Mouse (Mus musculus) lung, embryonic 15.5 days (tissue): ENCODE results near the gene Ect2. TPM values are rescaled to one million over a fixed set of nuclear protein-coding genes. Genes with fewer than 3 reads are reported as not detected.
A peak's percentile ranks its signal among the peaks of the same experiment; 100 is the strongest.

Source experiments
- ATAC-seq: fragments of 200-750 bp; cut with Nextera tagmentation; 2 replicates; pipeline ENCODE4 v1.8.0; 2017; ENCODE audit warnings: moderate number of reproducible peaks, borderline replicate concordance; ENCODE audit not compliant: low FRiP score, low TSS enrichment; ENCODE audit errors: extremely low read depth
- H3K27ac ChIP-seq: fragments of 300-500 bp; sonication (generic); 2 replicates; pipeline ENCODE4 v1.5.1; 2015; ENCODE audit warnings: moderate library complexity, mild to moderate bottlenecking, inconsistent platforms
- H3K27me3 ChIP-seq: fragments of 300-500 bp; sonication (generic); 2 replicates; pipeline ENCODE4 v1.6.1; 2015; ENCODE audit warnings: inconsistent platforms
- H3K36me3 ChIP-seq: fragments of 300-500 bp; sonication (generic); 2 replicates; pipeline ENCODE4 v1.6.1; 2015; ENCODE audit warnings: inconsistent platforms
- H3K4me1 ChIP-seq: fragments of 300-500 bp; sonication (generic); 2 replicates; pipeline ENCODE4 v1.6.1; 2015; ENCODE audit warnings: inconsistent platforms
- H3K4me2 ChIP-seq: fragments of 300-500 bp; sonication (generic); 2 replicates; pipeline ENCODE4 v1.6.1; 2015; ENCODE audit warnings: inconsistent platforms, mild to moderate bottlenecking, moderate library complexity
- H3K4me3 ChIP-seq: fragments of 300-500 bp; sonication (generic); 2 replicates; pipeline ENCODE4 v1.5.1; 2015; ENCODE audit warnings: mild to moderate bottlenecking, inconsistent platforms
- H3K9ac ChIP-seq: fragments of 300-500 bp; sonication (generic); 2 replicates; pipeline ENCODE4 v1.6.1; 2015; ENCODE audit warnings: inconsistent platforms
- H3K9me3 ChIP-seq: fragments of 300-500 bp; sonication (generic); 2 replicates; pipeline ENCODE4 v1.6.1; 2016; ENCODE audit warnings: inconsistent platforms
- WGBS: fragments of 180-500 bp; shearing (Covaris S2); methylation state at CpG from one replicate; pipeline ENCODE4 v1.1.7; 2015; 5-methylcytosine and 5-hydroxymethylcytosine counted together
- polyA plus RNA-seq: library from polyadenylated mRNA; unstranded; fragments of >200 nt; fragmentation: Nextera tagmentation; extraction: Ambion mirVana; gene quantifications from 2 replicates; pipeline ENCODE4 v1.2.1, GENCODE M21; 2015

The Ect2 gene
- polyA plus RNA-seq, 1 experiment from 2014 or later = 69.0 TPM

GRCm38 (mm10) chr3:27102965-27103364, 50.7 kb downstream of the Ect2 start:
- ATAC-seq = peak; percentile 49; the same call in 1 of the 2 replicates
- WGBS = 59% methylated on average over 6 of the region's 6 CpGs
- Histone ChIP-seq H3K36me3 (peaks cover 55% of the 10 kb centered on the region), H3K4me2 (no peak overlapping the region), H3K27me3 (no peaks in the 10 kb centered on the region), H3K4me1 (no peaks in the 10 kb centered on the region), H3K9ac (no peak overlapping the region), H3K9me3 (no peaks in the 10 kb centered on the region), H3K27ac (peak overlapping the region; percentile 35), H3K4me3 (no peak overlapping the region)

DNA sequence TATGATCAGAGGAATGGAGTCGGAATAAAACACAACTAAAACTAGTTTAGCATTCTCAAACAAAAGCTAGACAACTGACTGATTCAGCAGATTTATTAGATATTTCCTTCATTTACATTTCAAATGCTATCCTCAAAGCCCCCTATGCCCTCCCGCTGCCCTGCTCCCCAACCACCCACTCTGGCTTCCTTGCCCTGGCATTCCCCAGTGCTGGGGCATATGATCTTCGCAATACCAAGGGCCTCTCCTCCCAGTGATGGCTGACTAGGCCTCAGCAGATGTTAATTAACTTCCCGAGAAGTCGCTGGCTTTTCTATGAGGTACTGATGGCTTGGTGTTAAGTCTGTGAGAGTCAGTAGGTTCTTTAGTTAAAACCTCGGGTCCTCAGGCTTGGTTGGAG, 55.0 kb downstream of the Ect2 start:
- H3K9me3 ChIP-seq = no peaks in the 10 kb centered on the region
- H3K27me3 ChIP-seq = no peaks in the 10 kb centered on the region
- no peak overlapping the region for H3K27ac ChIP-seq
- no peak overlapping the region for H3K4me3 ChIP-seq
- ATAC-seq = no peak
- H3K36me3 ChIP-seq = peaks cover 55% of the 10 kb centered on the region
- H3K4me1 ChIP-seq = no peaks in the 10 kb centered on the region
- WGBS = 90% methylated on average over 6 of the region's 6 CpGs
- no peak overlapping the region for H3K4me2 ChIP-seq
- H3K9ac ChIP-seq = no peak overlapping the region

- Histone ChIP-seq H3K4me3 (no peak overlapping the region), H3K9me3 (no peaks in the 10 kb centered on the region), H3K9ac (no peak overlapping the region), H3K4me2 (no peak overlapping the region), H3K27me3 (no peaks in the 10 kb centered on the region), H3K36me3 (peaks cover 6% of the 10 kb centered on the region), H3K4me1 (no peaks in the 10 kb centered on the region), H3K27ac (no peak overlapping the region)
- WGBS = 94% methylated on average over 6 of the region's 6 CpGs
- ATAC-seq = no peak
These were observed 67.5 kb downstream of the Ect2 start for GRCm38 (mm10) chr3:27086221-27086620.

- WGBS = 79% methylated on average over 13 of the region's 13 CpGs
- no peaks in the 10 kb centered on the region for H3K4me1 ChIP-seq
- H3K9me3 ChIP-seq = no peaks in the 10 kb centered on the region
- no peak overlapping the region for H3K4me3 ChIP-seq
- H3K27ac ChIP-seq = no peak overlapping the region
- H3K9ac ChIP-seq = no peak overlapping the region
- H3K27me3 ChIP-seq = no peaks in the 10 kb centered on the region
- no peak for ATAC-seq
- no peaks in the 10 kb centered on the region for H3K36me3 ChIP-seq
- no peak overlapping the region for H3K4me2 ChIP-seq
These were observed 72.2 kb downstream of the Ect2 start for GRCm38 (mm10) chr3:27081229-27082060.

DNA sequence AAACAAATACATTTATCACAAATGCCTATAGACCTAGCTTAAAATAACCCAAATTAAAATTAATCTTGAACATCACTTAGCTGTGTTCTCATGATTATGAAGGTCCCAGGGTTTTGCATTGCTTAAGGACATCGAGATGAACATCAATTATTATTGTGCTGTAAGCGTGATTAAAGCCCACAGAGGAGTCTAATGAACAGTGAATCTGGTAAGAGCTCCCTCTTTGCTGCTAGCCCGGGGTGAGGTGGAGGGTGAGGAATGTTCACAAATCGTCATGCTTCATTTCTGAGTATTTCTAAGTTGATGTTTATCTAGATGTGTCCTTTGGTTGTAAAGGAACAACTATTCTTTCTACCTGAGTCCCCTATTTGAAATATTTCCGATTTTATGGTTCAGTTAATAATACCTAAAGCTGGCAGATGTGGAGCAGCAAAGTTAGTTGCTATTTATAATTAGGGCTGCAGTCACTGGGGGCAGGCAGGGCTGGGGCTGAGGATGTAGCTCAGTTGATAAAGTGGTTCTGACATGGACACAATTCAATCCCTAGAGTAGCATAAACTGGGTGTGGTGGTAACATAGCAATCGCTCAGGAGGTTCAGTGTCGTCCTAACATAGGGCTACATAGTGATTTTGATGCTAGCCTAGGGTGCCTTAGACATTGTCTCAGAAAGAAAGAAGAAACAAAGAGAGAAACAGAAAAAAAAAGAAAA, 73.5 kb downstream of the Ect2 start:
- no peaks in the 10 kb centered on the region for H3K9me3 ChIP-seq

DNA sequence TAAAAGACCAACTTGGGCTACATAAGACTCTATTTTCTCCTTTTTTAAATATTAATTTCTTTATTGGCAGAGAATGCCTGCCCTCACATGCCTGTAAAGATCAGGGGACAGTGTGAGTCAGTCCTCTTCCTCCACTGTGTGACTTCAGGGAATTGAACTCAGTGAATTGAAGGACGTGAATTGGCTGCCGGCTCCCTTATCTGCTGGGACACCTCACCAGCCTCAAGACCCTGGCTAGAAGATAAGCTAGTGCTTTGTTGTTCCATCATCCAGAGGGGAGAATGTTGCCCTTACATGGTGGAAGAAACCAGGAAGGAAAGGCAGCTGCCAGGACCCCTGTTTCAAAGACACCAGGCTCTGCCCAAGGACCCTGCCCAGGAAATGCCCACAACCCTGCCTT, 79.8 kb downstream of the Ect2 start:
- Histone ChIP-seq H3K4me1 (no peaks in the 10 kb centered on the region), H3K9me3 (no peaks in the 10 kb centered on the region), H3K4me3 (no peak overlapping the region), H3K27me3 (no peaks in the 10 kb centered on the region), H3K27ac (no peak overlapping the region), H3K4me2 (no peak overlapping the region), H3K36me3 (no peaks in the 10 kb centered on the region), H3K9ac (no peak overlapping the region)
- ATAC-seq = no peak
- WGBS = 53% methylated on average over 2 of the region's 2 CpGs

More for the DNA sequence above, 73.5 kb downstream of the Ect2 start:
- Histone ChIP-seq H3K4me3 (no peak overlapping the region), H3K27me3 (no peaks in the 10 kb centered on the region), H3K4me2 (no peak overlapping the region), H3K36me3 (no peaks in the 10 kb centered on the region), H3K9ac (no peak overlapping the region), H3K4me1 (no peaks in the 10 kb centered on the region), H3K27ac (no peak overlapping the region)
- no peak for ATAC-seq
- 80% methylated on average over 7 of the region's 7 CpGs for WGBS

DNA sequence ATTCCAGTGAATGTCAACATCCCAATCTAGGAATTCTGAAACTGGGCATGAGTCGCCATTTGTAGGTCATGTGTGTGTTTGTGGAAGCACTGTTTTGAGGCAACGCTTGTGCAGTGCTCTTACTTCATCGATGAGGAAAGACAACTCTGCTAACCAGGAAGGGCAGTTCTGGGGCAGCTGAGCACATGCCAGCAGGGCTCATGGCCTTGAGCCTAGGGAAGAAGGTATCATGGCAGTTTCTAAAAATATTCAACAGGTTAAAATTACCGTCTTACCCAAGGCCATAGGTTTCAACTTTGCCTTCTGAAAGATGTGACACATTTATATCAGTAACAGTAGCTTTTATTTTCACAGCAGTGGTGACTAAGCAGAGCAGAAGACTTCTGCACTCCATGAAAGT, 82.0 kb downstream of the Ect2 start:
- no peak for ATAC-seq
- Histone ChIP-seq H3K4me1 (no peaks in the 10 kb centered on the region), H3K4me2 (no peak overlapping the region), H3K27ac (no peak overlapping the region), H3K27me3 (no peaks in the 10 kb centered on the region), H3K4me3 (no peak overlapping the region), H3K9ac (no peak overlapping the region), H3K9me3 (no peaks in the 10 kb centered on the region), H3K36me3 (no peaks in the 10 kb centered on the region)
- 86% methylated on average over 4 of the region's 4 CpGs for WGBS

DNA sequence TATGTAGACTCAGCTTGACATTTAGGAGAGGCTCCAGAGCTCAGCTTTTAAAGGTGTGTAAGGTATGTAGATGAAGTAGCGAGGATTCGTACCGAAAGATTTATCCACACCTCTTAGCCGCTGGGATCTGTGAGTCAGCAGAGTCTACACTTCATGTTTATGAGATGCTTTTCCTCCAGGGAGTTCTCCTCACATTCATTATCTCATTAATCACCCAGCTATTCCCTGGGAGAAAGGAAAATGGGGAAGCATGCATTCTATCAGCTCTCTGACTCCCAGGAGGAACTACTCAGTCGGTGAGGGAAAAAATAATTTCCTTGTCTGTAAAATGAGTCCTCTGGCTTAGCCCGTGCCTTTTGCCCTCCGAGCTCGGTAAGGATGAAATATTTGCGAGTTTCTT, 83.3 kb downstream of the Ect2 start:
- Histone ChIP-seq H3K9me3 (no peaks in the 10 kb centered on the region), H3K27me3 (no peaks in the 10 kb centered on the region), H3K36me3 (no peaks in the 10 kb centered on the region), H3K9ac (no peak overlapping the region), H3K4me1 (no peaks in the 10 kb centered on the region), H3K4me2 (no peak overlapping the region), H3K4me3 (no peak overlapping the region), H3K27ac (no peak overlapping the region)
- no peak for ATAC-seq
- WGBS = 62% methylated on average over 9 of the region's 9 CpGs

- Histone ChIP-seq H3K36me3 (no peaks in the 10 kb centered on the region), H3K27me3 (no peaks in the 10 kb centered on the region), H3K9ac (no peak overlapping the region), H3K4me3 (no peak overlapping the region), H3K9me3 (no peaks in the 10 kb centered on the region), H3K4me1 (no peaks in the 10 kb centered on the region), H3K27ac (no peak overlapping the region), H3K4me2 (no peak overlapping the region)
- no peak for ATAC-seq
These were observed 86.5 kb downstream of the Ect2 start for GRCm38 (mm10) chr3:27067206-27067605.

DNA sequence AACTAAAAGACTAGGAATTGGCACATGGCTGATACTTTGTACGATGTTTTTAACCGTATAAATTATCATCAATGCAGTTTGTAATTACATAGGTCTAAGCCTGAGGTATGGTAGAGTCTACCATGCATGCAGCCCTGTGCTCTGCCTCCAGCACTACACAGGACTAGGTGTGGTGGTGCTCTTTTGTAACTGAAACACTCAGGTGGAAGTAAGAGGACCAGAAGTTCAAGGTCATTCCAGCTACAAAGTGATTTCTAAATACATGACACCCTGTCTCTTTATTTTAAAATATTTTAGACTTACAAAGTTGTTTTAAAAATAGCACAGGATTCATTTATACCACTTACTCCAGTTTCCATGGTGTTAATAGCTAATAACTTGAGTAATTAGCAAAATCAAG, 88.8 kb downstream of the Ect2 start:
- Histone ChIP-seq H3K4me1 (no peaks in the 10 kb centered on the region), H3K4me3 (no peak overlapping the region), H3K36me3 (no peaks in the 10 kb centered on the region), H3K27ac (no peak overlapping the region), H3K9me3 (no peaks in the 10 kb centered on the region), H3K27me3 (no peaks in the 10 kb centered on the region), H3K9ac (no peak overlapping the region), H3K4me2 (no peak overlapping the region)
- no peak for ATAC-seq
- WGBS = 97% methylated on average over 2 of the region's 2 CpGs

GRCm38 (mm10) chr3:27063399-27064260, 90.0 kb downstream of the Ect2 start:
- no peaks in the 10 kb centered on the region for H3K9me3 ChIP-seq
- no peaks in the 10 kb centered on the region for H3K4me1 ChIP-seq
- ATAC-seq = no peak
- H3K4me2 ChIP-seq = no peak overlapping the region
- no peaks in the 10 kb centered on the region for H3K36me3 ChIP-seq
- no peak overlapping the region for H3K9ac ChIP-seq
- H3K27me3 ChIP-seq = no peaks in the 10 kb centered on the region
- 63% methylated on average over 11 of the region's 11 CpGs for WGBS
- no peak overlapping the region for H3K4me3 ChIP-seq
- no peak overlapping the region for H3K27ac ChIP-seq

DNA sequence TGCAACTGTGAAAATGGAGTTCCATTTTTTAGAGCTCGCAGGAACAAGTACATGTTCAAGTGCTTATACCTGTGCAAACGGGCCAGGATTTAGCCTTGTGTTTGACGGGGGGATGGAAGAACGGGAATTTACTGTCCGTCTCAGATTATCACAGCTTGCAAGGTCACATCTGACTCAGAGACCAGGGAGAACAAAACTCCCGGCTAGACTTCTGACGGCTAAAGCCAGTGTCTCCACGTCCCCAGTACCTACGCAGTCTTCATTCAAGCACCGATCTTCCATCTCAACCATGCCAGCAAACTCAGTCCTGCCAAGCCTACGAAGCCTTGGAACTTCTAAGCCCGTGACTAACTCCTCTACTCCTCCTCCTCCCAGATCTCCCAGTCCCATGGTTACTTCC, 93.2 kb downstream of the Ect2 start:
- 82% methylated on average over 12 of the region's 12 CpGs for WGBS

More for the DNA sequence above, 93.2 kb downstream of the Ect2 start:
- no peak overlapping the region for H3K9ac ChIP-seq
- no peak for ATAC-seq
- H3K4me3 ChIP-seq = no peak overlapping the region
- no peaks in the 10 kb centered on the region for H3K27me3 ChIP-seq
- H3K27ac ChIP-seq = no peak overlapping the region
- no peaks in the 10 kb centered on the region for H3K4me1 ChIP-seq
- H3K4me2 ChIP-seq = no peak overlapping the region
- H3K9me3 ChIP-seq = no peaks in the 10 kb centered on the region
- H3K36me3 ChIP-seq = no peaks in the 10 kb centered on the region
